Mouse (Mus musculus): ENCODE measurements around the gene Tmem43. TPM values are rescaled to one million over a fixed set of nuclear protein-coding genes. Genes with fewer than 3 reads are reported as not detected.

Tmem43 gene
- polyA plus RNA-seq, 1 experiment from 2014 or later, result 43.5 TPM

DNA sequence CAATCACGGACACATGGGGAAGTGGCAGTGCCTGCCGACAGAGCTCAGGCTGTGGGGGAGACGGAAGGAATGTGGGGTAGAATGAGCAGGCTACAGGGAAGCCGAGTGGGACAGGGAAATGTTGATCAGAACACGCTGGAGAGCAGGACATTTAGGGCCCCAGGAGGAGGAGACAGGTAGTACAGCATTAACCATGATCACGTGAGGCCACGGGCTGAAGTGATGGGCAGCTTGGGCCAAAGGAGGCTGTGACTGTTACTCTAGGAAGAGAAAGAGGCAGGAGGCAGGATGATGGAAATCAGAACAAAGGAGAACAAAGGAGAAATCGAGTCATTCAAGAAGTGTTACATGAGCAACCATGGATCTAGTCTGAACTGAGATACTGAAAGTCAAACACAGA is 21.0 kb downstream of the Tmem43 start:
- Histone ChIP-seq H3K4me2 (no peak overlapping the region), H3K27ac (no peak overlapping the region), H3K4me1 (replicated peaks) (no peaks in the 10 kb centered on the region), H3K9ac (no peak overlapping the region), H3K36me3 (peaks cover 96% of the 10 kb centered on the region), H3K9me3 (no peaks in the 10 kb centered on the region), H3K27me3 (no peaks in the 10 kb centered on the region), H3K4me3 (no peak overlapping the region)
- 85% methylated on average over 8 of the region's 8 CpGs for WGBS
- ATAC-seq (ENCODE audit: low FRiP score), result no peak

DNA sequence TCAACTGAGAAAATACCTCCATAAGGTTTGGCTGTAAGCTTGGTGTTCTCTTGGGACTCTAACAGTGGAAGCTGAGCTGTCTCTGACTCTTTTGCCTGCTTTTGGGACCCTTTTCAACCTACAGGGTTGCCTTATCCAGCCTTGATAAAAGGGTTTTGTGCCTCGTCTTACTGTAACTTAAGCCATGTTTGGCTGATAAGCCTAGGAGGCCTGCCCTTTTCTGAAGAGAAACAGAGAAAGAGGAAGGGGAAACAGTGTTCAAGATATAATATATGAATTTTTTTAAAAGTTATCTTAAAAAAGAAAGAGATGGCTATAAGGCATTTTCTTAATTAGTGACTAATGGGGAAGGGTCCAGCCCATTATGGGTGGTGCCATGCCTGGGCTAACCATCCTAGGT is 29.8 kb downstream of the Tmem43 start:
- Histone ChIP-seq H3K4me2 (no peak overlapping the region), H3K9me3 (no peaks in the 10 kb centered on the region), H3K27ac (no peak overlapping the region), H3K36me3 (peaks cover 99% of the 10 kb centered on the region), H3K4me1 (replicated peaks) (no peaks in the 10 kb centered on the region), H3K27me3 (no peaks in the 10 kb centered on the region), H3K9ac (no peak overlapping the region), H3K4me3 (no peak overlapping the region)
- 90% methylated on average over 1 of the region's 1 CpGs for WGBS
- ATAC-seq (ENCODE audit: low FRiP score), result no peak

DNA sequence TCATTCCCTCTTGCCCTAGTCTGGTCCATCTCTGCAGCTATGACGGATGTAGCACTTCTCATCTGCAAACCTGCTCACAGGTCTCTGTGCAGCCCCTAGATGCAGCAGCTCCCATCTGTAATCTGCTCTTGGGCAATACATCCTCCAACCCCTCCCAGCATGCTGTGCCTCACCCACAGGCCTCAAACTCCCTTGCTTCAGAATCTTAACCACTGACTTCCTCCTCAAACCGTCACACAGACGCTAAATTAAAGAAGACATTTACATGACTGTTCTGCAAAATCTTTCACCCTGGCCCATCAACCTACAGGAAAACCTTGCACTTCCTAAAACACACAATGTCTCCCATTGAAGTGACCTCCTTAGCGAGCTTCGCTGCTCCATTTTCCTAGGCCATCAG is 32.5 kb downstream of the Tmem43 start:
- ATAC-seq (ENCODE audit: low FRiP score), result no peak
- Histone ChIP-seq H3K9me3 (no peaks in the 10 kb centered on the region), H3K4me2 (no peak overlapping the region), H3K4me3 (no peak overlapping the region), H3K36me3 (peaks cover 86% of the 10 kb centered on the region), H3K27me3 (no peaks in the 10 kb centered on the region), H3K9ac (no peak overlapping the region), H3K27ac (no peak overlapping the region), H3K4me1 (replicated peaks) (no peaks in the 10 kb centered on the region)
- 93% methylated on average over 5 of the region's 5 CpGs for WGBS

DNA sequence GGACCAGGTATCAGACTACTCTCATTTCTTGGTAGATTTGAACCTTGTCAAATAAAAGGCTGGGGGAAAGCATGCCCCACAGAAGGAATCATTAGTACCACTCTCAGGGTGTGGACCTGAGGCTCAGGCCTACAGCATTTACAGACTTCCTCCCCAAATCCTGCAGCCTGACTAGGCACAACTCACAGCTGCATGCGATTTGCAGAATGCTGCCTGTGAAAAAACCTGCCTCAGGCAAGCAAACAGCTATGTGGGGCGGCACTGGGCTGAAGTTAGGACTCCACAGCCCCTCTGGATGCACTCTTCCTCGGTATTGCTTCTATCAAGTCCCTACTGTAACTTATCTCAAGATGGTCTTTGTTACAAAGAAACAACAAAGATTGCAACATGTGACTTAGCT is 34.5 kb downstream of the Tmem43 start:
- Histone ChIP-seq H3K36me3 (peaks cover 68% of the 10 kb centered on the region), H3K27me3 (no peaks in the 10 kb centered on the region), H3K9me3 (no peaks in the 10 kb centered on the region), H3K4me1 (replicated peaks) (no peaks in the 10 kb centered on the region), H3K27ac (no peak overlapping the region), H3K9ac (no peak overlapping the region), H3K4me2 (no peak overlapping the region), H3K4me3 (no peak overlapping the region)
- ATAC-seq (ENCODE audit: low FRiP score), result no peak
- WGBS, result 92% methylated on average over 3 of the region's 3 CpGs

DNA sequence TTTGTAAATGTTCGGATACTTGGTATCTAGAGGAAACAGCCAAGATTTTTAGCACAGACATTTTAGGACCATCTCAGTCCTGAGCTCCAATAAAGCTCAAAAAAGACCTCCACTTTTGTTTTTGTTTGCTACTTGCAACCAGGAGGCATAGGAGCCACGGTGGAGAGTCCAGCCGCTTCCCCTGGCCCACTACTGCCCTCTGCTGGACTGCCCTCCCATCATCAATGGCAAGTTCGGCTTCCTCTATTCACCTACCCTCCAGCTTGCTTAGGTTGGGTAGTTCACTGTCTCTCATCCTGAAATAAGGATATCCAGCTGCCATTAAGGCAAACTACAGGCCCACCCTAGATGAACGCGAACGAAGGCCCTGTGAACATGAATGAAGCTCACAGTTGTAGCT is 35.8 kb downstream of the Tmem43 start:
- no peak for ATAC-seq (ENCODE audit: low FRiP score)
- no peaks in the 10 kb centered on the region for H3K27me3 ChIP-seq
- no peak overlapping the region for H3K27ac ChIP-seq
- peaks cover 8% of the 10 kb centered on the region for H3K4me1 ChIP-seq (replicated peaks)
- no peak overlapping the region for H3K4me2 ChIP-seq
- no peak overlapping the region for H3K9ac ChIP-seq
- H3K9me3 ChIP-seq, result no peaks in the 10 kb centered on the region
- H3K36me3 ChIP-seq, result peaks cover 56% of the 10 kb centered on the region
- H3K4me3 ChIP-seq, result no peak overlapping the region
- 45% methylated on average over 7 of the region's 7 CpGs for WGBS

DNA sequence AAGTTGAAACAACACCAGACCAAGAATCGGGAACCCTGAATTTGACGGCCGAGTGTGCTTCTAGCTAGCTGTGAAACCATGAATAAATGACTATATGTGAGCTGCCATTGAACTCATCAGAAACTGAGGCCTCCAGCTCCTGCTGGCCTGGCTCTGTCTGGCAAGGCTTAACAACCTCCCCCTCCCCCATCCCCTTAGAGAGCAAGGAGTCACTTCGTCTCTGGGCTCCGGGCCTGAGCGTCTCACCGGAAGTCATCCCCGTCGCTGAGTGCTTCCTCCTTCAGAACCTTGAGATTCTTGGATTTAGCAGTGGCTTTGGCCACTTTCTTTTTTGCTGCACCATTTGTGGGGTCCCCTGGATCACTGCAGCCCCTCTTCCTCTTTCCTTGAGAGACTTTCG is 36.7 kb downstream of the Tmem43 start:
- WGBS, result 87% methylated on average over 10 of the region's 10 CpGs

DNA sequence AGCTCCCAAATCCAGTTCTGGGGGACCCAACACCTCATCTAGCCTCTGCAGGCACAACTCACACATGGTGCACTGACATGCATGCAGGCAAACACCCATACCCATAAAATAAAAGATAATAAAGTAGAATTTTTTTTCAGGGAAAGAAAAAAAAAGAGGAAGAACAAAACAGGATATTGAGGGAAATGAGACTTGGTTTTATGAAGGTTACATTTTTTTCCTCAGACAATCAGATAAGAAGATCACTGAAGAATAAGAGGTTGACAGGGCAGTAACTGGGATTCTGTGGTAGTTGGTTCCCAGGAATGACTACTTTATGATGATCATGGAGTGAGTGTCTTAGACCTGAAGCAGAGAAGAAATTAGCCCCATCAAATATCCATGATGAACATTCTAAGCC is 40.6 kb downstream of the Tmem43 start:
- H3K27ac ChIP-seq, result no peak overlapping the region
- peaks cover 30% of the 10 kb centered on the region for H3K4me1 ChIP-seq (replicated peaks)
- peaks cover 24% of the 10 kb centered on the region for H3K36me3 ChIP-seq
- peak overlapping the region; percentile 74 for H3K4me2 ChIP-seq
- H3K9me3 ChIP-seq, result no peaks in the 10 kb centered on the region
- H3K9ac ChIP-seq, result peak overlapping the region; percentile 82; the same call in 1 of the 2 replicates
- ATAC-seq (ENCODE audit: low FRiP score), result no peak
- 0 out of 2 replicates have a peak overlapping the region, but pooled peaks have one; percentile 80 for H3K4me3 ChIP-seq
- H3K27me3 ChIP-seq, result no peaks in the 10 kb centered on the region

More for the DNA sequence above, 36.7 kb downstream of the Tmem43 start:
- Histone ChIP-seq H3K4me2 (no peak overlapping the region), H3K9ac (no peak overlapping the region), H3K4me1 (replicated peaks) (peaks cover 17% of the 10 kb centered on the region), H3K36me3 (peaks cover 47% of the 10 kb centered on the region), H3K27me3 (no peaks in the 10 kb centered on the region), H3K9me3 (no peaks in the 10 kb centered on the region), H3K27ac (no peak overlapping the region), H3K4me3 (no peak overlapping the region)
- no peak for ATAC-seq (ENCODE audit: low FRiP score)

DNA sequence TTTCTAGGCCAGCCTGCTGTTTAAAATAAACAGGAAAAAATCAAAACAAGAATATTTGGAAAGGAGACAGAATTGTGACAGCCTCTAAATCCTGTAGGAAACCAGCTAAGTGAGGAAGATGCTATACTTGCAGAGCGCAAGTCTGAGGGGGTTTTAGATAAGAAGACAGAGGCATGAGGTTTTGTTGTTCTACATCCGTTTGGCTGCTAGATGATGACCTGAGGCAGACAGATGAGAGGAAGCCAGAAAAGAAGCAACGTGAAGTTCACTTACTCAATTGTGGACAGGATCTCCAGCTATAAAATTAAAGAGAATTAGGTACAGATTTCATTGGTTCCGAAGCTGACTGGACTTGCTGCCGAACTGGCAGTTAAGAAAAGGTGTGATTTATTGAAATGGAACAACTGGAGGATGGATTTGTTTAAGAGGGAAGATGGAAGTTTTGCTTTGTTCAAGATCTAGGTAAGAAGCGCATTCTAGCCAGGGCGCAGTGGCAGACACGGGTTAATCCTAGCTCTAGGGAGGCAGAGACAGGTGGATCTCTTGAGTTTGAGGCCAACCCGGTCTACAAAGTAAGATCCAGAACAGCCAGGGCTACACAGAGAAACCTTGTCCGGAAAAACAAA is 41.3 kb downstream of the Tmem43 start:
- H3K27me3 ChIP-seq, result no peaks in the 10 kb centered on the region
- 34% methylated on average over 10 of the region's 10 CpGs for WGBS
- H3K9me3 ChIP-seq, result no peaks in the 10 kb centered on the region
- H3K4me3 ChIP-seq, result peak overlapping the region; percentile 80
- no peak; the same call in 1 of the 2 replicates for ATAC-seq (ENCODE audit: low FRiP score)
- peak overlapping the region; percentile 74 for H3K4me2 ChIP-seq
- peak overlapping the region; percentile 82 for H3K9ac ChIP-seq
- peak overlapping the region; percentile 82 for H3K27ac ChIP-seq
- H3K4me1 ChIP-seq (replicated peaks), result peaks cover 30% of the 10 kb centered on the region
- H3K36me3 ChIP-seq, result peaks cover 30% of the 10 kb centered on the region

DNA sequence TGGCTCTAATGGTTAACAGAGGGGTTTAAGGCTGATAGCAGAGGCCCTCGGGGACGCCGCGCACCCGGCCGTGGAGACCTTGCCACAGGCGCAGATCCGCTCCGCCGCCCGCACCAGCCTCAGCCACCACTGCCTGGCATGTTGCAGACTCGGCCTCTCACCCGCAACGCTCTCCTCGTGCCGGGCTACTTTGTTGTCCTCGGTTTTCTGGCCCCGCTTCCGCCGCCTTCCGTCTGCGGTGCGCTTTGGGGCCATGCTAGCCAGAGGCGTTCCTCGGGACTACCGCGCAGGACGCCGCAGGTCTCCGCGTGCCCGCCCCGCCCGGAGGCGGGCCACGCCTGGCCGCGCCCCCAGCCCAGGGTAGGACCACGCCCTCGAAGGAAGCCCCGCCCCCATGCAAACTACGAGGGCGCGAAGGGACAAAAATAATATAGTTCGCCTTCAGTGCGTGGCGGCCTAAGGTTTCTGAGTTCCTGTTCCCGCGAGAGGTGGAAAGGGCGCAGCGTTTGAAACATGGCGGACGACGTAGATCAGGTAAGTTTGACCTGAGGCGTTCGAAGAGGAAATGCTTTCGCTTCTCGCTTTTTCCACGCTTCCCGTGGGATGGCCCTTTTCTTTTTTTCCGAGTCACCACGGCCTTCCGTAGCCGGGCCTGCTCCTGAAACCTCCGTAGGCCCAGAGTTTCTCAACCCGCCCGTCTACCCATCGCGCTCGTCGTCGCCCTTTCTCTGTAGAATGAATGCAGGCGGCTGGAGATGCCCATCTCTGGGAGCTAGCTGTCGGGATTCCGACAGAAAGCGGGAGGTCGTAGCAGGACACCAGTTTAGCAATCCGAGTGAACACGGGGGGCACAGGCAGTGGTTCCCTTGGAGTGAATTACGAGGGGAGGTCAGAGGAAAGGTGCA is 42.3 kb downstream of the Tmem43 start, which contains the start of the genes Xpc and Lsm3:
Xpc (minus strand) TSS at position 344 of the 905 bp plus-strand sequence.
Lsm3 (plus strand) TSS at position 384 of the 905 bp plus-strand sequence.
- Histone ChIP-seq H3K27ac (peak within 1 kb of the TSS; percentile 82), H3K27me3 (no peaks in the 10 kb centered on the region), H3K4me3 (peak within 1 kb of the TSS; percentile 80), H3K9me3 (no peaks in the 10 kb centered on the region), H3K36me3 (peaks cover 30% of the 10 kb centered on the region), H3K4me2 (peak within 1 kb of the TSS; percentile 74), H3K4me1 (replicated peaks) (peaks cover 30% of the 10 kb centered on the region), H3K9ac (peak within 1 kb of the TSS; percentile 89)
- peak; percentile 97 for ATAC-seq (ENCODE audit: low FRiP score)
- under 1% methylated on average over 80 of the region's 80 CpGs for WGBS

DNA sequence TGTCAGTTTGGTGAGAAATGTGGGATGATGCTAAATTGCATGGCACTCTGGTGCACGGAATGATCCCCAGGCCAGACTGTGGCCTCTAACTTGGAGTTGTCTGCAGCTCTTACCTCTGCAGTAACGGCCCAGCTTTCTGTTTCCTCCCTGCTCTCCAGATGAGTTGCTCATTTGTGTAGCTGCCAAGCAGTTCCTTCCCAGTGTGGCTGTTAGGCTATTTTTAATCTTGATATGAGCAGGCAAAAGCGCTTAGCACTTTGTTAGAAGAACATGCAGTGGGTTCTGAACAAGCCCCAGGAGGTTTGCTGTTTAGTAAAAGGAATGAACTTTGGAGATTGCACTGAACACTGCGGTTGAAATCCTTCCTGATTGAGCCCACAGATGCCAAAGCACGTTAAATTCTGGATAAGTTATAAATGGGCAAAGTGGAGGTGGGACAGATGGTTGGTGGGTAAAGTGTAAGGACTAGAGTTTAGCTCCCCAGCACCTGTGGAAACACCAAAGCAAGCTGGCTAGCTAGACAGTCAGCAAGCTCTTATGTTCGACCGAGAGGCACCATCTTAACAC is 45.0 kb downstream of the Tmem43 start:
- H3K27me3 ChIP-seq, result no peaks in the 10 kb centered on the region
- no peak overlapping the region for H3K9ac ChIP-seq
- no peak overlapping the region for H3K4me3 ChIP-seq
- H3K4me2 ChIP-seq, result no peak overlapping the region
- no peak overlapping the region for H3K27ac ChIP-seq
- H3K4me1 ChIP-seq (replicated peaks), result peaks cover 29% of the 10 kb centered on the region
- no peaks in the 10 kb centered on the region for H3K9me3 ChIP-seq
- ATAC-seq (ENCODE audit: low FRiP score), result no peak
- WGBS, result 97% methylated on average over 7 of the region's 7 CpGs
- H3K36me3 ChIP-seq, result peaks cover 55% of the 10 kb centered on the region

DNA sequence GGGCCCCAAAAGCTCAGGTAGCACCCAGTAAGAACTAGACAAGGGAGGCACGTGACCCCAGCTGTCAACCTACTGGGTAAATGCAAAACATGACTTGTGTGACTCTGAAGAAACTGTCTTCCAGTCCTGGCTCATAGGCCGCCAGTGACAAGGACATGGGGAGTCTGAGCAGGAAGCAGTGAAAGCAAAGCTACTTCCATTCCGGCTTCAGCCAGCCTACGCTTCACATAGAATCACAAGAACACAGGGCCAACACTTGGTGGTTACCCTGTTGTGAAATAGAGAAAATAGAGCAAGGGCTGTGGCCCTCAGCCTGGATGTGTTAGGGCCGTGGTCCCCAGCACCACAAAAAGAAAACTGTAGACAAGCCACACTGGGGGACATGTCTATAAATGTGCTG is 49.3 kb downstream of the Tmem43 start:
- Histone ChIP-seq H3K27ac (no peak overlapping the region), H3K36me3 (peaks cover 69% of the 10 kb centered on the region), H3K9ac (no peak overlapping the region), H3K4me3 (no peak overlapping the region), H3K4me2 (no peak overlapping the region), H3K9me3 (no peaks in the 10 kb centered on the region), H3K27me3 (no peaks in the 10 kb centered on the region), H3K4me1 (replicated peaks) (no peaks in the 10 kb centered on the region)
- no peak for ATAC-seq (ENCODE audit: low FRiP score)
- WGBS, result 96% methylated on average over 5 of the region's 5 CpGs

DNA sequence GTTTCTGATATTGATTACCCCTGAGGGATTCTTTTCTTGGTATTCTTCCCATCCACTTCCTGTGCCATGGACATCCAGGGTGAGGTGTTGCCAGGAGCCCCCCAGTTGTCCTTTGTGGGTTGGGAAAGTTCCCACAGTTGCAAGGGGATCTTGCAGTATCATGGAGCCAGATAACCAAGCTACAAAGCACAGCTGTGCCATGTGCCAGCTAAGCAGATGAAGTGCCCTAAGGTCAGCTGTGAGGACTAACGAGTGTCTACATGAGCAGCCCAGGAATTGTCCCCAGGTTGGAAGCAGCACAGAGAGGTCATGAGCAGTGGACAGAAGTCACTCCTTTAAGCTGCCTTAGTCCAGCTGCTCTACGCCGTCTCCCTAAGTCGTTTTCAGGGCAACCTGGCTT is 52.0 kb downstream of the Tmem43 start:
- no peak overlapping the region for H3K27ac ChIP-seq
- no peak overlapping the region; the same call in 1 of the 2 replicates for H3K9ac ChIP-seq
- H3K4me1 ChIP-seq (replicated peaks), result no peaks in the 10 kb centered on the region
- no peak overlapping the region for H3K4me3 ChIP-seq
- H3K9me3 ChIP-seq, result no peaks in the 10 kb centered on the region
- 88% methylated on average over 4 of the region's 4 CpGs for WGBS
- H3K4me2 ChIP-seq, result no peak overlapping the region
- H3K27me3 ChIP-seq, result no peaks in the 10 kb centered on the region
- no peak for ATAC-seq (ENCODE audit: low FRiP score)
- peaks cover 49% of the 10 kb centered on the region for H3K36me3 ChIP-seq

Data from hindbrain, embryonic 13.5 days (tissue).